Mouse (Mus musculus) CH12.LX (cell line): Measurements from ENCODE around the gene Kpna3. TPM values are rescaled to one million over a fixed set of nuclear protein-coding genes. Genes with fewer than 3 reads are reported as not detected.

Source experiments
- DNase-seq: peaks from one replicate; pipeline ENCODE4 v3.0.0-alpha.2; 2013; ENCODE audit errors: extremely low read depth
- H3K27ac ChIP-seq: 2 replicates; pipeline ENCODE4 v1.5.1; 2012; ENCODE audit warnings: low read depth, mild to moderate bottlenecking, control low read depth, moderate library complexity; ENCODE audit not compliant: insufficient read depth
- H3K27me3 ChIP-seq: replicated peaks from 2 replicates; pipeline ENCODE3; 2012; ENCODE audit warnings: inconsistent platforms
- H3K36me3 ChIP-seq, 2 experiments: replicated peaks in 1 of 2; 2 replicates each; pipeline versions ENCODE3 to v1.6.1; 2012; ENCODE audit warnings: inconsistent platforms in 1 of 2, low read length in 1 of 2, mild to moderate bottlenecking in 1 of 2, mixed read lengths in 1 of 2, moderate library complexity in 1 of 2; ENCODE audit not compliant: control insufficient read depth in 1 of 2, insufficient read depth in 1 of 2
- H3K4me1 ChIP-seq, 2 experiments: 2 replicates each; pipeline ENCODE4 v1.6.1; 2012; ENCODE audit warnings: inconsistent platforms in 1 of 2, moderate library complexity in 1 of 2; ENCODE audit not compliant: insufficient read depth in 2 of 2, control insufficient read depth in 1 of 2
- H3K4me2 ChIP-seq: 2 replicates; pipeline ENCODE4 v1.6.1; 2012; ENCODE audit warnings: low read depth, mild to moderate bottlenecking, control low read depth; ENCODE audit not compliant: poor library complexity, insufficient read depth, severe bottlenecking
- H3K4me3 ChIP-seq, 3 experiments: fragments of 150-350 bp in 1 of 3; sonication (generic) in 1 of 3; replicated peaks in 1 of 3; 2 replicates each; pipeline versions ENCODE3 to v1.5.1; 2011 to 2012; ENCODE audit warnings: low read depth in 2 of 3, low read length in 2 of 3, mild to moderate bottlenecking in 2 of 3, moderate library complexity in 2 of 3, control low read depth in 1 of 3, improper control_type of control experiment in 1 of 3, inconsistent platforms in 1 of 3, mixed read lengths in 1 of 3; ENCODE audit not compliant: poor library complexity in 1 of 3
- H3K79me2 ChIP-seq: replicated peaks from 2 replicates; pipeline ENCODE4 v1.6.1; 2012; ENCODE audit warnings: mild to moderate bottlenecking, moderate library complexity; ENCODE audit not compliant: control insufficient read depth, poor library complexity, insufficient read depth, severe bottlenecking; ENCODE audit errors: extremely low read depth
- H3K9ac ChIP-seq: 2 replicates; pipeline ENCODE4 v1.6.1; 2012; ENCODE audit warnings: low read depth, mild to moderate bottlenecking, control low read depth, moderate library complexity; ENCODE audit not compliant: insufficient read depth
- H3K9me3 ChIP-seq: replicated peaks from 2 replicates; pipeline ENCODE3; 2012; ENCODE audit warnings: low read length, inconsistent platforms, mixed read lengths
- BHLHE40 ChIP-seq: IDR thresholded peaks from 2 replicates; pipeline ENCODE4 v1.6.1; 2011; ENCODE audit warnings: mild to moderate bottlenecking, low read depth, low read length, improper control_type of control experiment
- CTCF ChIP-seq, 2 experiments: IDR thresholded peaks in 1 of 2; conservative IDR thresholded peaks in 1 of 2; 2 replicates each; pipeline ENCODE4 v1.5.1; 2011 to 2012; ENCODE audit warnings: low read depth in 2 of 2, low read length in 2 of 2, improper control_type of control experiment in 1 of 2, inconsistent platforms in 1 of 2, mild to moderate bottlenecking in 1 of 2, moderate library complexity in 1 of 2
- E2F4 ChIP-seq: IDR thresholded peaks from 2 replicates; pipeline ENCODE4 v1.6.1; 2011; ENCODE audit warnings: low read depth, low read length, improper control_type of control experiment; ENCODE audit not compliant: insufficient replicate concordance
- ELF1 ChIP-seq: IDR thresholded peaks from 2 replicates; pipeline ENCODE4 v1.6.1; 2014; ENCODE audit warnings: low read depth, mild to moderate bottlenecking, inconsistent platforms, low read length, improper control_type of control experiment
- EP300 ChIP-seq: IDR thresholded peaks from 2 replicates; pipeline ENCODE4 v1.6.1; 2011; ENCODE audit warnings: low read length, improper control_type of control experiment
- ETS1 ChIP-seq: conservative IDR thresholded peaks from 2 replicates; pipeline ENCODE4 v1.6.1; 2012; ENCODE audit warnings: low read depth, mild to moderate bottlenecking, inconsistent platforms, low read length, improper control_type of control experiment, moderate library complexity
- GABPA ChIP-seq: IDR thresholded peaks from 2 replicates; pipeline ENCODE4 v1.6.1; 2012; ENCODE audit warnings: low read depth, low read length, improper control_type of control experiment, inconsistent platforms; ENCODE audit not compliant: insufficient replicate concordance
- HCFC1 ChIP-seq: IDR thresholded peaks from 2 replicates; pipeline ENCODE4 v1.6.1; 2012; ENCODE audit warnings: low read depth, mild to moderate bottlenecking, inconsistent platforms, low read length, improper control_type of control experiment
- KAT2A ChIP-seq: IDR thresholded peaks from 2 replicates; pipeline ENCODE4 v1.6.1; 2012; ENCODE audit warnings: low read length, improper control_type of control experiment, inconsistent platforms; ENCODE audit not compliant: insufficient replicate concordance
- MAZ ChIP-seq: IDR thresholded peaks from 2 replicates; pipeline ENCODE4 v1.6.1; 2012; ENCODE audit warnings: low read depth, mild to moderate bottlenecking, inconsistent platforms, low read length, improper control_type of control experiment, moderate library complexity
- MEF2A ChIP-seq: IDR thresholded peaks from 2 replicates; pipeline ENCODE4 v1.6.1; 2014; ENCODE audit warnings: low read depth, mild to moderate bottlenecking, inconsistent platforms, low read length, improper control_type of control experiment, borderline replicate concordance
- NRF1 ChIP-seq: IDR thresholded peaks from 2 replicates; pipeline ENCODE4 v1.6.1; 2014; ENCODE audit warnings: low read depth, mild to moderate bottlenecking, inconsistent platforms, low read length, improper control_type of control experiment, moderate library complexity
- PAX5 ChIP-seq: IDR thresholded peaks from 2 replicates; pipeline ENCODE4 v1.6.1; 2012; ENCODE audit warnings: low read length, inconsistent platforms, mixed read lengths
- POLR2A ChIP-seq: IDR thresholded peaks from 2 replicates; pipeline ENCODE4 v1.6.1; 2011; ENCODE audit warnings: low read depth, mild to moderate bottlenecking, improper control_type of control experiment, low read length
- POLR2AphosphoS2 ChIP-seq: IDR thresholded peaks from 2 replicates; pipeline ENCODE4 v1.6.1; 2011; ENCODE audit warnings: low read depth, low read length, improper control_type of control experiment
- RAD21 ChIP-seq: IDR thresholded peaks from 2 replicates; pipeline ENCODE4 v1.6.1; 2011; ENCODE audit warnings: low read depth, mild to moderate bottlenecking, low read length, improper control_type of control experiment, moderate library complexity
- RCOR1 ChIP-seq: conservative IDR thresholded peaks from 2 replicates; pipeline ENCODE4 v1.6.1; 2012; ENCODE audit warnings: low read depth, mild to moderate bottlenecking, inconsistent platforms, low read length, improper control_type of control experiment
- SMC3 ChIP-seq: IDR thresholded peaks from 2 replicates; pipeline ENCODE4 v1.6.1; 2011; ENCODE audit warnings: low read depth, low read length, improper control_type of control experiment
- TBP ChIP-seq: conservative IDR thresholded peaks from 2 replicates; pipeline ENCODE4 v1.6.1; 2011; ENCODE audit warnings: low read depth, low read length, improper control_type of control experiment
- USF2 ChIP-seq: conservative IDR thresholded peaks from 2 replicates; pipeline ENCODE4 v1.6.1; 2011; ENCODE audit warnings: low read depth, low read length, improper control_type of control experiment
- ZC3H11A ChIP-seq: IDR thresholded peaks from 2 replicates; pipeline ENCODE4 v1.6.1; 2012; ENCODE audit warnings: low read depth, mild to moderate bottlenecking, inconsistent platforms, low read length, improper control_type of control experiment
- ZKSCAN1 ChIP-seq: IDR thresholded peaks from 2 replicates; pipeline ENCODE4 v1.6.1; 2012; ENCODE audit warnings: low read depth, inconsistent platforms, low read length, improper control_type of control experiment, borderline replicate concordance
- ZMIZ1 ChIP-seq: IDR thresholded peaks from 2 replicates; pipeline ENCODE4 v1.6.1; 2012; ENCODE audit warnings: low read depth, mild to moderate bottlenecking, inconsistent platforms, low read length, improper control_type of control experiment
- dilution Hi-C: fragments of 300-500 bp; cut with MboI; formaldehyde crosslinking; loops from 2 replicates; pipeline ENCODE4 v1.14.3; 2020; ENCODE audit warnings: low sequenced_read_pairs; ENCODE audit not compliant: extremely low pct_unique_long_range_greater_than_20kb, extremely low pct_ligation_motif_present
- in situ Hi-C: fragments of 300-500 bp; cut with MboI; formaldehyde crosslinking; loops from 3 replicates; pipeline ENCODE4 v1.14.3; 2019; ENCODE audit warnings: low sequenced_read_pairs, low pct_ligation_motif_present, low pct_unique_long_range_greater_than_20kb, mixed read lengths
- polyA plus RNA-seq: library from polyadenylated mRNA; unstranded; fragments of >175 nt; gene quantifications from 2 replicates; pipeline ENCODE4 v1.2.1, GENCODE M21; 2012; ENCODE audit warnings: low read depth; ENCODE audit not compliant: insufficient read length
- total RNA-seq, 2 experiments: library from RNA; depleted of rRNA; stranded (reverse); fragments of 300-350 nt in 1 of 2; fragments of >200 nt in 1 of 2; gene quantifications; 2 replicates each; pipeline ENCODE4 v1.2.3; 2012 to 2014

The Kpna3 gene
- total and polyA plus RNA-seq, 3 experiments: 21.3 to 85.9 (median 75.4) TPM

GRCm38 (mm10) chr14:61346827-61347698 is 92.6 kb downstream of the Kpna3 start:
- no peaks in the 10 kb centered on the region for H3K79me2 ChIP-seq
- TF ChIP-seq RAD21 (peak; percentile 37), SMC3 (peak; percentile 14; the same call in 1 of the 2 replicates), CTCF (conservative IDR thresholded peaks at IDR 0.05 in 1 of 2, IDR thresholded peaks at IDR 0.05 in 1 of 2; ENCODE audit: low read depth in 2 of 2, low read length in 2 of 2) (peak in 1 of 2 experiments; percentile 50; a peak in 2 of 4 replicates), ETS1 (no peak), E2F4 (no peak), MAZ (no peak)
- H3K4me1 ChIP-seq: peaks cover 0 to 16% of the 10 kb centered on the region in 2 experiments; a peak in 2 of 4 replicates
- H3K4me2 ChIP-seq: no peak overlapping the region
- H3K36me3 ChIP-seq: peaks cover 0 to 44% of the 10 kb centered on the region in 2 experiments
- H3K9ac ChIP-seq: no peak overlapping the region
- H3K27me3 ChIP-seq: no peaks in the 10 kb centered on the region
- H3K27ac ChIP-seq: no peak overlapping the region
- H3K9me3 ChIP-seq: no peaks in the 10 kb centered on the region
- no peak for DNase-seq
- dilution Hi-C loops: no loop called here
- no peak overlapping the region for H3K4me3 ChIP-seq
- in situ Hi-C loops: no loop called here

GRCm38 (mm10) chr14:61344590-61344989 is 95.1 kb downstream of the Kpna3 start:
- Histone ChIP-seq H3K79me2 (no peaks in the 10 kb centered on the region), H3K27me3 (no peaks in the 10 kb centered on the region), H3K4me2 (no peak overlapping the region)
- TF ChIP-seq KAT2A: no peak
- no peak for TF ChIP-seq TBP
- no peak for TF ChIP-seq ELF1
- no peak for TF ChIP-seq ZMIZ1
- no peak for TF ChIP-seq ZKSCAN1
- no peak for TF ChIP-seq GABPA
- no peak for TF ChIP-seq BHLHE40
- TF ChIP-seq EP300: no peak
- TF ChIP-seq PAX5: no peak
- no peak for TF ChIP-seq USF2
- no peak for TF ChIP-seq NRF1
- no peak for TF ChIP-seq MEF2A
- no peak for TF ChIP-seq POLR2A
- no peak for TF ChIP-seq POLR2AphosphoS2
- TF ChIP-seq CTCF (conservative IDR thresholded peaks at IDR 0.05 in 1 of 2, IDR thresholded peaks at IDR 0.05 in 1 of 2; ENCODE audit: low read depth in 2 of 2, low read length in 2 of 2): no peak
- no peak for TF ChIP-seq RCOR1
- no peak for TF ChIP-seq ZC3H11A
- TF ChIP-seq HCFC1: no peak
- no peak for TF ChIP-seq E2F4
- TF ChIP-seq, all 38 proteins: peak for 0
- DNase-seq: no peak
- Histone ChIP-seq H3K36me3 (peaks cover 0 to 52% of the 10 kb centered on the region in 2 experiments), H3K27ac (no peak overlapping the region), H3K4me3 (no peak overlapping the region), H3K9me3 (no peaks in the 10 kb centered on the region), H3K4me1 (no peaks in the 10 kb centered on the region; a peak in 1 of 4 replicates), H3K9ac (no peak overlapping the region)
- dilution Hi-C loops: no loop called here
- in situ Hi-C loops: no loop called here
